15 mouse cellular contexts compared by ENCODE assay signal in genomic region chr16:77372768-77373167, GRCm38 (mm10).
DNase-seq lines count a peak whose midpoint lies in the region.
"Had no signal": no experiment of that assay in that cellular context is flagged by ENCODE, and none has a peak within 500 bp of the region (broad histone marks: within the 10 kb centered on the region; RNA-seq: fewer than 3 reads in every experiment).

No protein-coding gene starts in this region.

- intact Hi-C loops in gastrocnemius, postnatal 14 days (cut with DNase I; ENCODE audit: low total_unique reads) = no loop called here

- peak; percentile 10 for DNase-seq in gastrocnemius, postnatal 14 days
- no peak for DNase-seq in gastrocnemius, postnatal 25 days
- peak; percentile 29 for DNase-seq in kidney, postnatal 10 days
- no peak for DNase-seq in kidney, adult 8-10 months
- peak; percentile 18 for DNase-seq in testis, postnatal 14 days (ENCODE audit: low spot score)
- no peak for DNase-seq in testis, postnatal 10 days (ENCODE audit: low spot score)
- DNase-seq in Muller cell, postnatal 12 days (ENCODE audit: inconsistent ontology term) = no peak
- DNase-seq: adrenal gland, postnatal 14 days; cerebellum, adult 2 months; cerebellum, postnatal 36 days; embryo, embryonic 11 days; gastrocnemius, adult 2 months; kidney, adult 9 months; layer of hippocampus, adult 9-11 months; liver, embryonic 13.5 days had no signal

Comparison
In these comparisons a context has a peak if more than half of its experiments do, and no peak if none do; other contexts are left out.
1. DNase-seq: peak in gastrocnemius, postnatal 14 days (single experiment), kidney, postnatal 10 days (single experiment) and testis, postnatal 14 days (single experiment); none in gastrocnemius, postnatal 25 days (single experiment), kidney, adult 8-10 months (0 of 2), testis, postnatal 10 days (single experiment) and Muller cell, postnatal 12 days (single experiment).